8 mouse cellular contexts compared by ENCODE assay signal in the genomic region with DNA sequence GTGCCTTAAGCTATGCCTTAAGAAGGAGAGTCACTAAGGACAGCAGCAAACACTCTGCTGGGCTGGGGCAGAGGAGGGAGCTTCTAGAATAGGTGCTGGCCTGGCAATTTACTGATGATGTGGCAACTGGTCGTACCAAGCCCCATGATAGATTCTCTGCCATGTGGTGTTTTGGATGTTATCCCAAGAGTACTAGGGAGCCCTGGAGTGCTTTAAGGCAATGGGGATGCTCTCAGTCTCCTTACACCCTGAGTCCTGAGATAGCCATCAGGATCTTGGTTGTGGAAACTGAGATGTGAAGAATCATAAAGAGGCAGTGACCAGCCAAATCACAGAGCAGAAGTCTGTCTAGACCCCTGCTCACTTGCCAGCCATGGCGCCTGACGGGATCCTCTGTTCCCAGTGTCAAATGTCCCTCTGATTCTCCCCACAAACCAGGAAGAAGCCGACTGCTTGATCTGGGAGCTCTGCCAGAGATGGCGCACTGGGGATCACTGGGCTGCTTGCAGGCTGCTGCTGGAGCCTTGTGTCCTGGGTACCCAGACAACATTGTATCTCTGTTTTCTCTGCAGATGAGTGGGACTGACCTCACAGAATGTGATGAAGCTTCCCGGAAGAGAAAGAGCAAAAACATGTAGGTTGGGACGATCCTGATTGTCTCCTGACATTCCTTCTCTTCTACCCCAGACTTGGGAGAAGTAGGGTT.
DNase-seq lines count a peak whose midpoint lies in the region; ATAC-seq and TF ChIP-seq lines count a peak whose summit lies in the region.
"Had no signal": no experiment of that assay in that cellular context is flagged by ENCODE, and none has a peak within 500 bp of the region (broad histone marks: within the 10 kb centered on the region; RNA-seq: fewer than 3 reads in every experiment).

No protein-coding gene starts in this region.

- TF ChIP-seq POLR2A in liver, adult 2 months (IDR thresholded peaks at IDR 0.05; ENCODE audit: extremely low read depth, insufficient read depth, low read length), result no peak
- no peak for TF ChIP-seq POLR2A in cerebellum, adult 2 months (IDR thresholded peaks at IDR 0.05; ENCODE audit: borderline replicate concordance, insufficient read depth, low read length)

- H3K4me3 ChIP-seq in liver, adult 2 months (ENCODE audit: insufficient read depth, low read depth, low read length), result no peak overlapping the region
- no peak overlapping the region for H3K4me3 ChIP-seq in cerebellum, adult 2 months (replicated peaks; ENCODE audit: insufficient read depth, low read depth, low read length)
- no peak overlapping the region for H3K4me3 ChIP-seq in heart, embryonic 12.5 days

- no peaks in the 10 kb centered on the region for H3K9me3 ChIP-seq in heart, embryonic 12.5 days (replicated peaks)

- ATAC-seq in heart, embryonic 12.5 days (ENCODE audit: insufficient number of reproducible peaks, low FRiP score), result no peak

- no peak for TF ChIP-seq CTCF in liver, adult 2 months (IDR thresholded peaks at IDR 0.05; ENCODE audit: low read depth, low read length)
- TF ChIP-seq CTCF in cerebellum, adult 2 months (IDR thresholded peaks at IDR 0.05; ENCODE audit: borderline replicate concordance, insufficient read depth, low read depth, low read length), result no peak

- peak overlapping the region; percentile 14 for H3K27ac ChIP-seq in liver, adult 2 months (replicated peaks; ENCODE audit: insufficient read depth, low read depth, low read length)
- no peak overlapping the region for H3K27ac ChIP-seq in cerebellum, adult 2 months (ENCODE audit: insufficient read depth, low read length)
- peak overlapping the region; percentile 22; the same call in 1 of the 2 replicates for H3K27ac ChIP-seq in heart, embryonic 12.5 days (ENCODE audit: poor library complexity, severe bottlenecking)
- H3K27ac ChIP-seq: macrophage had no signal

- peaks cover 8% of the 10 kb centered on the region; the same call in 1 of the 2 replicates for H3K4me1 ChIP-seq in liver, adult 2 months (ENCODE audit: control insufficient read depth, insufficient read depth, low read length)
- peaks cover 51% of the 10 kb centered on the region for H3K4me1 ChIP-seq in cerebellum, adult 2 months (ENCODE audit: control insufficient read depth, insufficient read depth, low read length)
- H3K4me1 ChIP-seq in heart, embryonic 12.5 days (replicated peaks), result peaks cover 83% of the 10 kb centered on the region

- intact Hi-C loops in left cerebral cortex, postnatal 4 days (cut with DNase I), result loop anchor here (1.0 to 5.0 kb wide), 2 partner anchors 65 to 135 kb away; no protein-coding TSS in a partner anchor

- H3K79me2 ChIP-seq in liver, adult 2 months (ENCODE audit: control insufficient read depth, insufficient read depth, low read length), result peaks cover 3% of the 10 kb centered on the region; the same call in 1 of the 2 replicates

- 54% methylated on average over 7 of the region's 7 CpGs for WGBS in liver, adult 2 months
- WGBS in cerebellum, adult 2 months, result 15% methylated on average over 7 of the region's 7 CpGs
- WGBS in heart, embryonic 12.5 days, result 44% methylated on average over 7 of the region's 7 CpGs

- no peak overlapping the region for H3K4me2 ChIP-seq in heart, embryonic 12.5 days

- H3K27me3 ChIP-seq in liver, adult 2 months (ENCODE audit: control insufficient read depth, insufficient read depth, low read length), result no peaks in the 10 kb centered on the region
- no peaks in the 10 kb centered on the region for H3K27me3 ChIP-seq in cerebellum, adult 2 months (ENCODE audit: control insufficient read depth, insufficient read depth, low read length)
- peaks cover 34% of the 10 kb centered on the region for H3K27me3 ChIP-seq in heart, embryonic 12.5 days (replicated peaks)

- no peak overlapping the region for H3K9ac ChIP-seq in liver, adult 2 months (ENCODE audit: low read depth, low read length)
- no peak overlapping the region for H3K9ac ChIP-seq in heart, embryonic 12.5 days

- H3K36me3 ChIP-seq in liver, adult 2 months (ENCODE audit: control insufficient read depth, insufficient read depth, low read length), result peaks cover 8% of the 10 kb centered on the region
- H3K36me3 ChIP-seq in heart, embryonic 12.5 days, result peaks cover 25% of the 10 kb centered on the region

- no peak for DNase-seq in liver, adult 2 months (ENCODE audit: extremely low read depth, low read depth, low spot score)
- no peak for DNase-seq in liver
- DNase-seq in cerebellum, adult 2 months, result peak; percentile 67 to 72
- peak; percentile 78 for DNase-seq in left cerebral cortex, postnatal 4 days
- DNase-seq in frontal cortex, postnatal 25 days (ENCODE audit: low spot score in 2 of 2), result no peak
- no peak for DNase-seq in embryo, embryonic 10.5 days (ENCODE audit: low spot score)

Comparison
In these comparisons a context has a peak if more than half of its experiments do, and no peak if none do; other contexts are left out.
1. DNase-seq: peak in cerebellum, adult 2 months (2 of 2) and left cerebral cortex, postnatal 4 days (single experiment); none in liver, adult 2 months (single experiment), liver (single experiment), frontal cortex, postnatal 25 days (0 of 2) and embryo, embryonic 10.5 days (single experiment).